Mouse (Mus musculus): ENCODE results near the gene Wscd2.

DNA sequence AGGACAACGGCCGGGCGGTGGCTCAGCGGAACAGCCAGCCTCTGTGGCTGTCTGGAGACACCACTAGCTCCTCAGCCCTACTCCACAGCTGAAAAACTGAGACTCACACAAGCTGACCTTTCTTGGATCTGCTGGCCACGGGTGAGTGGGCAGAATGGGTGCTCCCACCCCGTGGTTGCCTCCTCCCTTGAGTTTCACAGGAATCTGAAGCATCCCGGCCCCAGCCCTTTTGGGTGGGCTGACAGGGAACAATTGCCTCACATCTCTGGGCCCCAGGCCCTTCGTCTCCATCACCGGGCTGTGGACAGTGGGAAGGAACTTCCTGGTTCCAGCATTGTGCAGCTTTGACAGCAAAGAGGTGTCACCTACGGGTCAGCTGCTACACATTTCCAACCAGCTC is 140.0 kb downstream of the Wscd2 start:
- TF ChIP-seq CTCF (conservative IDR thresholded peaks at IDR 0.05 in 1 of 2, IDR thresholded peaks at IDR 0.05 in 1 of 2; ENCODE audit: low read depth in 2 of 2, low read length in 2 of 2) (no peak), SMC3 (IDR thresholded peaks at IDR 0.05; ENCODE audit: low read depth, low read length) (no peak), EP300 (IDR thresholded peaks at IDR 0.05; ENCODE audit: low read length) (no peak), POLR2A (IDR thresholded peaks at IDR 0.05; ENCODE audit: low read depth, low read length) (no peak), USF2 (conservative IDR thresholded peaks at IDR 0.05; ENCODE audit: low read depth, low read length) (no peak), GABPA (IDR thresholded peaks at IDR 0.05; ENCODE audit: insufficient replicate concordance, low read depth, low read length) (no peak), NELFE (IDR thresholded peaks at IDR 0.05; ENCODE audit: low read depth, low read length) (no peak), KAT2A (IDR thresholded peaks at IDR 0.05; ENCODE audit: insufficient replicate concordance, low read length) (no peak)

Measured in CH12.LX (cell line).